Mouse (Mus musculus) adrenal gland, postnatal 10 days (tissue): ENCODE data around the gene Gm5741. TPM values are rescaled to one million over a fixed set of nuclear protein-coding genes. Genes with fewer than 3 reads are reported as not detected.

ENCODE experiments used
- DNase-seq: peaks from one replicate; pipeline ENCODE4 v3.0.0; 2021; ENCODE audit warnings: mixed read lengths
- total RNA-seq, 2 experiments: library from RNA; stranded (reverse); gene quantifications; 2 replicates each; pipeline ENCODE4 v1.2.3; 2021

The Gm5741 gene
- total RNA-seq, 2 experiments from 2014 or later, result 1.2 TPM; not detected in 1

DNA sequence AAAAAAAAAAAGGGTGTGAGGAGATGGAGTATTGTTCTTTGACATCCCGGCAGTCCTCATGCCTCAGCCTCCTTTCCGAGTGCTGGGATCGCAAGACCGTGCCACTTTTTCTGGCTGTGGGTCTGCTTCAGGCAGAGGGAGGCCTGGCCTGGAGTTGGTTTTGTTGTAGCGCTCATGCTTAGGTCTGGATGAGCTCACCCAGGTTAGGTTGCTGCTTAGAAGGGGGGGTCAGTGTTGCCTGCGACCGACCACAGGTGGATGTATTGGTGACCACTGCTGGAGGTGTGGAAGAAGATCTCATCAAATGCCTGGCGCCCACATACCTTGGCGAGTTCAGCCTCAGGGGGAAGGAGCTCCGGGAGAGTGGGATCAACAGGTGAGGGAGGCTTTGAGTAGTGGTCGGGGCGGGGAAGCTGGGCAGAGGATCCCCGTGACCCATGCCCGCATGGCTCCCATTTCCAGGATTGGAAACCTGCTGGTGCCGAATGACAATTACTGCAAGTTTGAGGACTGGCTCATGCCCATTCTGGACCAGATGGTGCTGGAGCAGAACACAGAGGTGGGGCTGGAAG, 5.3 kb upstream of the Gm5741 start:
- DNase-seq, result no peak

DNA sequence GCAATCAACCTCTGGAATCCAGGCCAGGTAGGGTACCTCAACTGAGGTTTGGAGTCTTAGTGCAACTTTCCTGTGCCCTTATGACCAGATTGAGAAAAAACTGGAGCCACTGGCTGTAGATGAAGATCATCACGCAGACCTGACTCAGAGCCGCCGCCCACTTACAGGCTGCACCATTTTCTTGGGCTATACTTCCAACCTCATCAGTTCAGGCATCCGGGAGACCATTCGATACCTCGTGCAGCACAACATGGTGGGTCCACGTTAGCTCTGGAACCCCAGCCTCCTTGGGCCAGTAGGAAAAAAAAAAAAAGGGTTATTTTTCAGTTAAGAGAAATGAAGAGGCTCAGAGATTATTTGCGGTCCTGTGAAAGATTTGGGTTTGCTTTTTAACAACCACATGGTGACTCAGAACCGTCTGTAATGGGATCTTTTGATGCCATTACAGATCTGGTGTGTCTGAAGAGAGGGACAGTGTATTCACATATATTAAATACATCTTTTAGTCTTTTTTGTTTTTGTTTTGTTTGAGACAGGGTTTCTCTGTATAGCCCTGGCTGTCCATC, 4.7 kb upstream of the Gm5741 start:
- DNase-seq, result no peak

DNA sequence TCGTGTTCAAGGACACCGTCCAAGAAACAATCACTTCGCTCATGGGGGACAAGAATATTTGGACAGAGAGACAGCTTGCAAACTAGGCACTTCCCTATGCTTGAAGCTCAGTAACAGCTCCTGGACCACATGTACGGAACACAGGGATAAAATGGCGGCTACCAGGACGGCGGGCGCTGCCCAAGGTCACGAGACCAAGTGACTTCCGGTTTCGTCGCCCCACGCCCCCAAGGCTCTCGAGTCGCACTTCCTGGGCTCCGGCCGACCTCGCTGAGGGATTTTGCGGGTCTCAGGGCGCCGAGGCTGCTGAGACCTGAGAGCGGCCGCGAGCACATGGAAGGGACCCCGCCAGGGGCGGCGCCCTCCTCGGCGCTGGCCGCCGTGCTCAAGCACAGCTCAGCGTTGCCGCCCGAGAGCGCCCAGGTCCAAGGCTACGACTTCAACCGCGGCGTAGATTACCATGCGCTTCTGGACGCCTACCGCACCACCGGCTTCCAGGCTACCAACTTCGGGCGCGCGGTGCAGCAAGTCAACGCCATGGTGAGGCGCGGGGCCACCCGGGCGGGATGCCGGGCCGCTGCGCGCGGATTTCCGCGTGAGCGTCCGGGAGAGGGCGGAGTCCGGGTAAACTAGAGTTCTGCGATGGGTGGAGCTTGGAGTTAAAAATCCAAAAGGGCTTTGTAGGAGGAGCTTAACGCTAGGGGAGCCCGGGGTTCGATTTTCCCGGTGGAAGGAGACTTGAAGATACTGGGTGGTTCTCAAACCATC, 3.9 kb upstream of the Gm5741 start, which contains the start of gene Dhps:
Gene Dhps (plus strand): TSS at position 244 of the 768 bp plus-strand sequence.
- DNase-seq, result peak; percentile 93

DNA sequence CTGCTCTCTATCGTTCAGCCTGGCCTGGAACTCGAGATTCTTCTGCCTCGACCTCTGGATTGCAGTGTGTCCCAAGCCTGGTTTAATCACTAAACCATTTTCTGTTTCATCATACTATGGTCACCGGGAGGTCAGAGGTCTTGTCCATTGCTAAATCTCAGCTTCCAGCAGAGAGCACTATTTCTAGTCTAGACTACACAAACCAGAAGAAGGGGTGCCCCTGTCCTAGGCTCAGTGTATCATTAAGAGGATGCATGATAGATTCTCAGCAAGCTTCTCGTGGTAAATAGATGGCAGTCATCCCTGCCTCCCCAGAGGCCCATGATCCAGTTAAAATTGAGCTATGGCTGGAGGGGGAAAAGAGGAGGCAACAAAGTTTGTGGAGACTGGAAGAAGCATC, 3.3 kb upstream of the Gm5741 start:
- DNase-seq, result no peak

DNA sequence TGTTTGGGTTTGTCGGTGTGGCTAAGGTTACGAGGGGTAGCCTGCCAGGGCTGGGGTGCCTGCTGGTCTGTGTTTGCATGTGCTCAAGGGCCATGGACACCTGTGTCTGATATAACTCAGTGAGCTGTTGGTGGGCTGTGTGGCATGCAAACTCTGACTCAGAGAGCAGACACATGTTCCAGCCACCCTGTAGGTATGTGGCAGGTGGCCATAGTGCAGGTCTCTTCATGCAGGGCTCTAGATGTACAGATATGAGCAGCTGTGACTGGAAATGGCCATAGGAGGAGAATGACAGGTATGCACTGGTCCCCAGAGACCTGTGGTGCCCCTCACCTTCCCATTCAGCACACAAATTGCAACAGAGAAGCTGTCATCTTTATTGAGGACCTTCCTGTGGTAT, 627 bp downstream of the Gm5741 start:
- no peak for DNase-seq

DNA sequence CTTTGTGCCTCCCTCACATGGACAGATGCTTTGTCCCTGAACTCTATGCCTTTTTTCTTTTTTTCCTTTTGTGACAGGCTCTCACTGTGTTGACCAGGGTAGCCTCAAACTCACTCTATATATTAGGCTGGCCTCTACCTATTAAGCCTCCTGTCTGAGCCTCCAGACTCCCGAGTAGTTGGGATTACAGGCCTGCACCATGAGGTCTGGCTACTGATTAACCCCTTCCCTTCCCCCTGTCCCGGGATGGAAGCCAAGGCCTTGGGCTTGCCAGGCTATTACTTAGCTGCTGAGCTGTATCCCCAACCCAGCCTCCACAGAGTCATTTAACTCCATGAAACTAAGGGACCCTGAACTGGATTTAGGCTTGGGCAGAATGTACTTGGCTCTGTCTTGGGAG, 2.6 kb downstream of the Gm5741 start:
- peak; percentile 40 for DNase-seq

DNA sequence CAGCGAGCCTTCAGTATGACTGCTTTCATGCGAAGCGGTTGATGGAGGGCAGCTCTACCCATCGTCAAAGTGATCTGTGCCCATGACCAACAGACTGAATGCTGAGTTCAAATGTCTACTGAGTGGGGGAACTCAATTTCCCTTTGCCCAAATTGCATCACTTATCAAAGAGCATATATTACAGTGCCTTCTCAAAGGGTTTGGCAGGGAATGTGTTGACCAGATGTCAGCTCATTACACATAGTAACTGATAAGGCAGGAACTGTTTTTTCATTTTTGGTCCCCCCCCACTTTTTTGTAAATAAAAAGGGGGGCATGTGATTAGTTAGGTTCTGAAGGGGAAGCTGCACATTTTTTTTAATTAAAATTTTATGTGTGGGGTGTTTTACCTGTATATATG, 5.2 kb downstream of the Gm5741 start:
- DNase-seq, result no peak

DNA sequence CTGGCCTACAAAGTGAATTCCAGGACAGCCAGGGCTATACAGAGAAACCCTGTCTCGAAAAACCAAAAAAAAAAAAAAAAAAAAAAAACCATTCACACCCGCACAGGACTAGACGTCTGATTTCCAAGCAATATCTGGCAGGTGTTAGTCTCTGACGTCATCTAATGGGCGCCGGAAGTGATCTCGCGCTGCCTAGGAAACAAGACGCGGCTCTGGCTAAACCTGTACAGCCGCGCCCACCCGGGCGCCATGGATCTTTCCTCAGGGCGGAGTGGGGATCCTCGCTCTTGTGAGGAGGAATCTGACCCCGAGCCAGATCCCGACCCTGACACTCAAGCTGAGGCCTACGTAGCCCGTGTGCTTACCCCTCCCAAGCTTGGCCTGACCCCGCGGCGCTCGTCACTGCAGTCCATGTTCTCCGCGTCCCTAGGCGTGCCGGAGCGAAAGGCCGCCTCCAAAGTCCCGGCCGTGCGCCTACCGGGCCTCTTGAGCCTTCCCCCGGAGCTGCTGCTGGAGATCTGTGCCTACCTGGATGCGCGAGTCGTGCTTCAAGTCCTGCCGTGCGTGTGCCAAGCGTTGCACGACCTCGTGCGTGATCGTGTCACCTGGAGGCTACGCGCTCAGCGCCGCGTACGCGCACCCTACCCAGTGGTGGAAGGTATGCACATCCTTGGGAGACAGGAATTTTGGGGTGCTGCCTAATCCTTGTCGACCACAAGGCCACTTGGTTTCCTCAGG, 7.7 kb downstream of the Gm5741 start, which contains the start of gene Fbxw9:
Gene Fbxw9 (plus strand): TSS at position 177 of the 738 bp plus-strand sequence.
- peak; percentile 93 for DNase-seq

DNA sequence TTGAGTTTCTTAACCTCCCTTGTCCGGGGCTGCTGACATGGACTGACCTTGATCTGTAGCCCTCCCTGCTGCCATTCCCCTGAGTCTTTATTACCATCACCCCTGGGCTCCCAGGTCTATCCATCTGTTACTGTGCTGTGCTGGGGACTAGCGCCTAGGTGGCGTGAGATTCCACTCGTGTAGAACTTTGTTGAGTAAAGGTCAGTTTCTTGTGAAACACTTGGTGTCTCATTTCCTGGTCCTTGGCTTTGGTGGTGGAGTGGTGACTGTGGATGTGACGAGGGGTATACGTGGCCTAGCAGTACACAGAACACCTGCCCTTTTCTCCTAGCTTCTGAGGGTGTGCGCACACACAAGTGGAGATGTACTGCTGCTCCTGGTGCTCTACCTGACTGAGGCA, 10.4 kb downstream of the Gm5741 start:
- DNase-seq, result no peak

DNA sequence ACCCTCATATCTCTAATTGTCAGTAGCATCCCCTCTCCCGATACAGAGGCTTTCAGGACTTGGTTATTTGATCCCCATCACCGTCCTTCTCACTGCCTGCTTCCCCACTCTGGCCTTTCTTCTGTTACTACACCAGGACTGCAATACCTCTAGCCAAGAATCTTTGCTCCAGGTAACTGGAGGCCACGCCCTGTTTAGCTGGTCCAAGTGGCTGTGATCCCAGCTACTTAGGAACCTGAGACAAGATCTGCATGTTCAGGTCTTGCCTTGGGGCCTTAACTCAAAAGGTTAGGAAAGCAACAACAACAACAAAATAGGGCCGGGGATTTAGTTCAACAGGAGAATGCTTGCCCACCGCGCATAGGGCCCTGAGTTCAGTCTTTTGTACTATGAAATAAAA, 24.2 kb downstream of the Gm5741 start:
- no peak for DNase-seq

DNA sequence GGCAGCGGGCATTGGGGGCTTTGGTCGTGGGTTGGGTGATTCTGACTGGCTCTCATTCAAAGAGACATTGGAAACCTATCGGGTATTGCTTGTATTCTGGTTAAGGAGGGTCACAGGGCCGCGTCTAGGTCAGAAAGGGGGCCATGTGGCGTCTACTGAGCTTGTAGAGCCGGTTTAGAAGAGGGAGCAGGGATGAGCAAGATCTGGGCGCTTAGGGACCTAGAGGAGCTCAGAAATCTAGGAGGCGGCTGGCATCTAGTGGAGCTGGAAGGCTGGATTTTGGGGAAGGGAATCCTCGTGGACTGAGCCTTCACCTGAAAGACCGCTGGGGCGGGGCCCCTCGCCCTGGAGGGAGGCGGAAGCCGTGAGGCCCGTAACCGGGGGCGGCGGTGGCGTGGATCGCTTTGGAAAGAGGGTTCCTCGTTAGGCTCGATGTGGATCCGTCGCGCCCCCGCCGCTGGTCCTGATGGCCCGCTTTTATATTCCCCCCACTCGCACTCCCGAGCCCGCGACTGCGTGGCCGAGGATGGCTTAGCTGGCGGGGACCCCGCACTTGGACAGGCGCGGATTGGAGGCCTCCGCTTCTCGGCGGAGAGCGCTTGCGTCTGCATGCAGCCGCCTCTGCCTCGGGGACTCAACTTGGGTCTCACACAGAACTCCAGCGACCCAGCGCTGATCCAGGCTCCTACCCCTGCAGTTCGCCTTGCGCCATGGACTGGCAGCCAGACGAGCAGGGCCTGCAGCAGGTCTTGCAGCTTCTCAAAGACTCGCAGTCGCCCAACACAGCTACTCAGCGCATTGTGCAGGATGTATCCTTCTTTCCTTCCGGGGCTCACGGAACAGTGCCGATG, 29.9 kb downstream of the Gm5741 start:
- peak; percentile 68 for DNase-seq

DNA sequence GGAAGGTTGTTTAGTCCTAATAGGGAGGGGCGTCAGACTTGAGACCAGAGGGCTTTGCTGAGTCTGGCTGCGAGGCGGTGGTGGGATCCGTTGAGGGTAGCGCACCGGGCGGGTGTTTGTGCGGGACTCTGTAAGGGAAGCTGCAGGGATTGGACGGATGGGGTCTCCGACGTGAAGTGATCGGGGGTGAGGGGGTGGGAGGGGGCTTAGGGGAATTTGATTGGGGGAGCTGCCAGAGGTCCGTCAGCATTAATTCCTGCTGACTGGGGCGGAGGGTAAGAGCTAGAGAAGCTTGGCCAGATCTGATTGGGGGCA, 30.5 kb downstream of the Gm5741 start:
- no peak for DNase-seq

DNA sequence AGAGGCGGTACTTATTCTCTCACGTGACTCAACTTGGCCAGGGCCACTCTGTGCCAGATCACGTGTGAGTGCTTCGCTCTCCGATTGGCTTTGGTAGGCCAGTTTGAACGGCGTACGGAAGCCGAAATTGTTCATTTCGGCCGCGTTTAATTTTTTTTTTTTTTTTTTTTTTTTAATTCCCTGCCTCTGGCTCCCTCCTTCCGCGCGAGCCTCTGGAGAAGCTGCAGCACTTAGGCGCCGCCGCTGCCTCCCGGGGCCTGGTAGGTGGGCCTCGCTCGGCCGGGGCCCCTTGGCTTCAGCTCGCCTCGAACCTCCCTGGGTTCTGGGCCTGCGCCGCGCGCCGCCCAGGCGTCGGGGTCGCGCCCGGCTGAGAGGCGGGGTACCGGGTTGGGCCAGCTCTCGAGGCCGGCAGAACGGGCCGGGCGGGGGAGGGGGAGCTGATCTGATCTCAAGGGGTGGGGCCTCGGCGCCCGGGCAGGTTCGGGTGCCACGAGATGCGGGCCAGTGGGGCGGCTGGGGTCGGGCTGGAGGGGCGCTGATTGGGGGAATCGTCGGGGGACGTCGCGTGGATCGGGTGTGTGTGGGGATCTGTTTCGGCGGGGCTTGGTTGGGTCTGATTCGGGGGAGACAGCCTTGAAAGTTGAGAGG, 30.9 kb downstream of the Gm5741 start, which contains the start of gene Tnpo2:
Gene Tnpo2 (plus strand): TSS at position 198 of the 648 bp plus-strand sequence.
- DNase-seq, result peak; percentile 94

DNA sequence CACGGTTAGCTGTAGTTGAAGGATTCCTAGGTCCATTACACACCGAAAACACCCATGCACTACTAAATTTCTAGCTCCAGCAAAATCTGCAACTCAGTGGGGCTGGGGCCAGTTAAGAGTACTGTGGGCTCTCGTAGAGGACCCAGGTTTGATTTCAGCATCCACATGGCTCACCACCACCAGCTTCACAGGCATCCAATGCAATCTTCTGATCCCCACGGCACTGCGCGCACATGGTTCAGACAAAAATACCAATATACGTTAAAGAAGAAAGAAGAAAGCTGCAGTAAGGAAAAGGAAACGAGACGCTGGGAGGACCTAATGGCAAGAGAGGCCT, 31.4 kb downstream of the Gm5741 start:
- no peak for DNase-seq

DNA sequence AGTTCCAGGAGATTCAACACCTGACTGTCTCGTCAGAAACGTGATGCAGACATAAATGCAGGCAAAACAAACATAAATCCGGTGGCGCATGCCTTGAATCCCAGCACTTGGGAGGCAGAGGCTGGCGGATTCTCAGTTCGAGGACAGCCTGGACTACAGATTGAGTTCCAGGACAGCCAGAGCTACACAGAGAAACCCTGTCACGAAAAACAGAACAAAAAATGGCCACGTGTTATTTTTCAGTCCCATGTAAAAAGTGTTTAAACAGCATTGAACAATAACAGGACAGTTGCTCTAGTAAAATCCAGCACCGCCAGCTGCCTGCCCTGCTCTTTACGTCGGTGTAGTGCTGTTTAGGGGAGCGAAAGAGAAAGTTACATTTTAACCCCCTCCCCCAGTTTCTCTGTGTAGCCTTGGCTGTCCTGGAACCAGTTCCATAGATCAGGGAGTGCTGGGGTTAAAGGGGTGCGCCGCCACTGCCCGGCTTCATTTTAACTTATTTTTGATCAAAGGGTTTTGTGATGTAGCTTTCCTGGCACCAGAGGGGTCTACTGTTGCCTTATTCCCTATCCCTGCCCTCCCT, 32.0 kb downstream of the Gm5741 start:
- peak; percentile 49 for DNase-seq

DNA sequence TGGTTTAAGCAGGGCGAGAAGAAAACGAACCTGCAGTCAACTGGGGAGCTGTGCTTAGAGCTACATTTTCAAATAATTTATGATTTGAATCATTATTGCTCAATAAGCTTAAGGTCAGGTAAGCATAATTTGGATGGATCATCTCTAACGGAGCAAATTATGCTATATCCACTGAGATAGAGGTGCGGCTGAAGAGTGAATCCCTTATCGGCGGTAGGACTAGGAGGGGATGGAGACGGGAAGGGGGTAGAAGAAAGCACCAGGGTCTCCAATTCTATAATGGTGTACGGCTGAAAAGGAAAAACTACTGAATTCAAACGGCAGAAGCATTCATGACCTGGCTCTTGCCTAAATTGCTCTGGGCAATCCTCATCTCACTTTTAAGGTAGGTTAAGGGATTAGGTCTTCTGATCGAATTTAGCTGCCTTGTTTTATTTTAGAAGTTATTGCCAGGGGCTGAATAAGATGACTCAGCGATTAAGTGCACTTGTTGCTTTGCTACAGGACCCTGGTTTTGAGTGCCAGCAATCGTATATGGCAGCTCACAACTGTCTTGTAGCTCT, 32.5 kb downstream of the Gm5741 start:
- no peak for DNase-seq

DNA sequence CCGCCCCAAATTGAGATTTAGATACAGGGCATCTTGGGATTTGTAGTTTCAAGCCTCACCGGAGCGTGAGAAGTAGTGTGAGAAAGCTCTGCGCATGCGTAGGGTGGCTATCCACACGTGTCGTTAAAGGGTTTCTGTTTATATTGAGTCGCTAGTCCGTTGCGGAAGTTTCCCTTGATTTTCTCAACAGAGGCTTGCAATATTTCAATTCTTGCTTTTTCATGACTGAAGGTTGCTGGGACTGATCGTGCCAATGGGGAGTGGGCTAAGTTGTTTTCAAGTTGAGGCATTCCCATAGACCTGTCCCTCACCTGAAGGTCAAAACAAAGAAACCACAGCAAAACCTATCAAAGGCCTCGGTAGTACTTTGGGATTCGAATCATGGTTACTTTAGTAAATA, 33.0 kb downstream of the Gm5741 start:
- DNase-seq, result peak; percentile 83

DNA sequence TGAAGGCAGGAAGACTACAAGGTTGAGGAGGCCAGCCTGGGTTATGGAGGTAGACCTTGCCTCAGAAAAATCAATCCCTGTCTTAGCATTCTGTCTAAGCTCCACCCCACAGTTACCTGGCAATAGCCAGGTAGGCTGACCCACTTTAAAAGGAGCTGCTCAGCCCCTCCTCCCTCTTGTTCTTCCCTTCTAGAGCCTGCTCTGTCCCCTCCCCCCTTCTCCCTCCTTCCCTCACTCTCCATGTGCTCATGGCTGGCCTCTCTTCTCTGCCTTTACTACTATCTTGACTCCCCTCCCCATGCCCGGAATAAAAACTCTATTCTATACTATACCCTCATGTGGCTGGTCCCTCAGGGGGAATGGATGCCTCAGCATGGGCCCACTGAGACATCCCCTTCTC, 33.9 kb downstream of the Gm5741 start:
- no peak for DNase-seq

DNA sequence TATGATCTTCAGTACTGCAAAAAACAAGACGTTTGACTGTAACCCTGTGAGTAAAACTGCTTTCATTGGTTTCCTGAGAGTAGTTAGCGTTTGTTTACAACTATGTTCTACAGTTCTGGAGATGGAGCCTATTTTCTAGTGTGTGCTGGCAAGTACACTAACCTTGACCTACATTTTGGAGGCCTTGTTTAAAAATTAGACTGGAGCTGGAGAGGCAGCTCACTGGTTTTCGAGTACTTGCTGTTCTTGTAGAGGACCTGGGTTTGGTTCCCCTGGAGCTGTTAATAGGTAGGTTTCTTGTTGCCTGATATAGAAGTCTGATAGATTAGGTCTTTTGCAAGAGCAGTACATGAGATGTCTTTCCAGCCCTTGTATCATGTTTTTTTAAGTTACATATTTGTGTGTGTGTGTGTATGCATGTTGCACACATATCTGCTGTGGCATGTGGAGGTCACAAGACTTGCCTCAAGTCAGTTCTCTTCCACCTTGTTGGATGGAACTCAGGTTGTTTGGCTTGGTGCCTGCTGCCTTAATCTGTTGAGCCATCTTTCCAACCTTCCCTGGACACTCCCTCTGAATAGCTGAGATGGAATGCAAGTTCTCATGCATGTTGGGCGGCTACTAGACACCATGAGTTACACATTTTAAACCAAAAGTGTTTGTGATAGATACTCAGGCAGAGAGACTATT, 35.0 kb downstream of the Gm5741 start:
- DNase-seq, result no peak

DNA sequence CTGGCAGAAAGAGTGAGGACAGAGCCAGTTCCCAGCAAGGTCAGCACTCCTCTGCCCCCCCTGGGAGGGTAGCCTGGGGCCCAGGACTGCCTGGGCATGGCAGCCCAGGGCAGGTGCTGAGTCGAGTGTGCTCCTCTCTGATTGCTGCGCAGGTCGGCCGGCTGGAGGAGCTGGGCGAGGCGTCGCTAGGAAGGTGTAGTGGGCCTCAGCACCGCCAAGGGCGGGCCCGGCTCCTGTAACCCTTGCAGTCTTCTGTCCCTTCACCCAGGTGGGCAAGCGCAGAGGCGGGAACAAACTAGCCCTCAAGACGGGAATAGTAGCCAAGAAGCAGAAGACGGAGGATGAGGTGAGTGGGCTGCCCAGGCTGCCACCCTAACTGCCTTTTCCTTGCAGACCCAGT, 38.5 kb downstream of the Gm5741 start:
- no peak for DNase-seq
